7 mouse cellular contexts compared by ENCODE assay signal in genomic region chr8:125389280-125389679, GRCm38 (mm10).
DNase-seq lines count a peak whose midpoint lies in the region; ATAC-seq and TF ChIP-seq lines count a peak whose summit lies in the region.

No protein-coding gene starts in this region.

- 35% methylated on average over 5 of the region's 5 CpGs for WGBS in kidney, postnatal 0 days
- 75% methylated on average over 5 of the region's 5 CpGs for WGBS in neural tube, embryonic 12.5 days

- DNase-seq in Muller cell, postnatal 12 days (ENCODE audit: inconsistent ontology term) = peak; percentile 91
- peak; percentile 94 for DNase-seq in brain, adult 2 months (ENCODE audit: low read depth, low spot score)
- peak; percentile 69 to 78 for DNase-seq in heart, adult 9 months (ENCODE audit: low spot score in 2 of 2)
- peak; percentile 76 for DNase-seq in kidney, postnatal 0 days (ENCODE audit: low spot score)

- H3K27me3 ChIP-seq in kidney, postnatal 0 days (ENCODE audit: insufficient read depth, low read length) = no peaks in the 10 kb centered on the region
- no peaks in the 10 kb centered on the region for H3K27me3 ChIP-seq in neural tube, embryonic 12.5 days (replicated peaks)

- 0 out of 2 replicates have a peak, but pooled peaks have one; percentile 19 for ATAC-seq in kidney, postnatal 0 days (replicated peaks; ENCODE audit: low FRiP score, low read depth)
- peak; percentile 34; the same call in 1 of the 2 replicates for ATAC-seq in neural tube, embryonic 12.5 days (ENCODE audit: low FRiP score, low read depth)
- ATAC-seq in monocyte, adult 5-6 weeks (replicated peaks; ENCODE audit: insufficient number of reproducible peaks, low FRiP score, low TSS enrichment, poor library complexity, severe bottlenecking) = no peak
- ATAC-seq in megakaryocyte-erythroid progenitor cell, adult 5-6 weeks (replicated peaks; ENCODE audit: low FRiP score, low TSS enrichment, poor library complexity, severe bottlenecking) = no peak

- H3K36me3 ChIP-seq in kidney, postnatal 0 days (ENCODE audit: insufficient read depth, low read length) = no peaks in the 10 kb centered on the region
- H3K36me3 ChIP-seq in neural tube, embryonic 12.5 days = no peaks in the 10 kb centered on the region

- peaks cover 16% of the 10 kb centered on the region; the same call in 1 of the 2 replicates for H3K4me1 ChIP-seq in kidney, postnatal 0 days (replicated peaks; ENCODE audit: insufficient read depth, low read length)
- H3K4me1 ChIP-seq in neural tube, embryonic 12.5 days = peaks cover 31% of the 10 kb centered on the region

- H3K4me2 ChIP-seq in kidney, postnatal 0 days (ENCODE audit: low read length) = no peak overlapping the region
- H3K4me2 ChIP-seq in neural tube, embryonic 12.5 days (replicated peaks) = no peak overlapping the region

- TF ChIP-seq CTCF in kidney, postnatal 0 days (IDR thresholded peaks at IDR 0.05; ENCODE audit: low read depth) = no peak

- no peak overlapping the region for H3K4me3 ChIP-seq in kidney, postnatal 0 days (replicated peaks; ENCODE audit: low read depth, low read length)
- no peak overlapping the region for H3K4me3 ChIP-seq in neural tube, embryonic 12.5 days

- no peak overlapping the region for H3K27ac ChIP-seq in kidney, postnatal 0 days
- no peak overlapping the region for H3K27ac ChIP-seq in neural tube, embryonic 12.5 days

- H3K9me3 ChIP-seq in kidney, postnatal 0 days (replicated peaks; ENCODE audit: low read length) = no peaks in the 10 kb centered on the region
- H3K9me3 ChIP-seq in neural tube, embryonic 12.5 days = no peaks in the 10 kb centered on the region

- H3K9ac ChIP-seq in kidney, postnatal 0 days (ENCODE audit: low read depth, low read length) = no peak overlapping the region
- H3K9ac ChIP-seq in neural tube, embryonic 12.5 days = no peak overlapping the region

Comparison
In these comparisons a context has a peak if more than half of its experiments do, and no peak if none do; other contexts are left out.
1. ATAC-seq: peak in kidney, postnatal 0 days (single experiment) and neural tube, embryonic 12.5 days (single experiment); none in monocyte, adult 5-6 weeks (single experiment) and megakaryocyte-erythroid progenitor cell, adult 5-6 weeks (single experiment).
2. Peak in every context shown above with its lines, with median percentiles within 50 percentile points of each other: DNase-seq.